Mouse (Mus musculus): ENCODE measurements around the gene 4933407L21Rik.
"Not testable (repeated sequence)": the region's sequence is repeated elsewhere in the genome, so short reads cannot be mapped to it uniquely, and the experiment has no call there.

Gene 4933407L21Rik

GRCm38 (mm10) chr1:85960873-85961272 lies 32.6 kb downstream of the 4933407L21Rik start, which contains the start of gene Gpr55:
Gene Gpr55 (minus strand): TSS chr1:85961007.
- no peak for DNase-seq

- DNase-seq = no peak
Measured at GRCm38 (mm10) chr1:85962081-85962480, 33.8 kb downstream of the 4933407L21Rik start.

- DNase-seq = no peak
Measured at GRCm38 (mm10) chr1:85965856-85966255, 37.6 kb downstream of the 4933407L21Rik start.

- DNase-seq = no peak
Measured at GRCm38 (mm10) chr1:85969081-85969480, 40.8 kb downstream of the 4933407L21Rik start.

- peak; percentile 59 for DNase-seq
Measured at GRCm38 (mm10) chr1:85969519-85969918, 41.2 kb downstream of the 4933407L21Rik start.

- DNase-seq = no peak
Measured at GRCm38 (mm10) chr1:85971070-85971469, 42.8 kb downstream of the 4933407L21Rik start.

- DNase-seq = no peak
Measured at GRCm38 (mm10) chr1:85972341-85972740, 44.1 kb downstream of the 4933407L21Rik start.

GRCm38 (mm10) chr1:85973468-85973877 lies 45.2 kb downstream of the 4933407L21Rik start:
- no peak for DNase-seq

GRCm38 (mm10) chr1:85977709-85978108 lies 49.4 kb downstream of the 4933407L21Rik start:
- no peak for DNase-seq

GRCm38 (mm10) chr1:85981738-85982357 lies 53.6 kb downstream of the 4933407L21Rik start:
- no peak for DNase-seq

GRCm38 (mm10) chr1:85985784-85986183 lies 57.5 kb downstream of the 4933407L21Rik start:
- DNase-seq = no peak

GRCm38 (mm10) chr1:85988351-85988750 lies 60.1 kb downstream of the 4933407L21Rik start:
- no peak for DNase-seq

GRCm38 (mm10) chr1:85988882-85989281 lies 60.6 kb downstream of the 4933407L21Rik start:
- DNase-seq = not testable (repeated sequence)
